Mouse (Mus musculus) lung, postnatal 25 days (tissue): ENCODE measurements around the gene Pdlim4.
"Not testable (repeated sequence)": the region's sequence is repeated elsewhere in the genome, so short reads cannot be mapped to it uniquely, and the experiment has no call there.

ENCODE experiments used
- DNase-seq: peaks from one replicate; pipeline ENCODE4 v3.0.0; 2022; ENCODE audit warnings: low spot score

The Pdlim4 gene

GRCm38 (mm10) chr11:54017596-54017995 is 51.2 kb downstream of the Pdlim4 start:
- no peak for DNase-seq

GRCm38 (mm10) chr11:54016051-54016450 is 52.8 kb downstream of the Pdlim4 start:
- DNase-seq, result no peak

- DNase-seq, result no peak
These were observed 55.9 kb downstream of the Pdlim4 start for GRCm38 (mm10) chr11:54012961-54013360.

- DNase-seq, result no peak
These were observed 57.6 kb downstream of the Pdlim4 start for GRCm38 (mm10) chr11:54011255-54011654.

- DNase-seq, result no peak
These were observed 60.3 kb downstream of the Pdlim4 start for GRCm38 (mm10) chr11:54008416-54008920.

GRCm38 (mm10) chr11:54007717-54008116 is 61.1 kb downstream of the Pdlim4 start:
- no peak for DNase-seq

- DNase-seq, result no peak
These were observed 61.9 kb downstream of the Pdlim4 start for GRCm38 (mm10) chr11:54006901-54007300.

- DNase-seq, result not testable (repeated sequence)
These were observed 62.5 kb downstream of the Pdlim4 start for GRCm38 (mm10) chr11:54006362-54006761.
